Mouse (Mus musculus) thymus, adult 18-20 months (tissue): ENCODE data around the gene Tmem56.

Experiments
- DNase-seq, 2 experiments: peaks; one replicate each; pipeline ENCODE4 v3.0.0; 2022; ENCODE audit warnings: mixed read lengths in 2 of 2

Gene Tmem56

GRCm38 (mm10) chr3:121163271-121163819, 119.6 kb downstream of the Tmem56 start:
- DNase-seq: peak; percentile 49 to 56

- no peak for DNase-seq
These were observed 121.2 kb downstream of the Tmem56 start for GRCm38 (mm10) chr3:121161661-121162060.

DNA sequence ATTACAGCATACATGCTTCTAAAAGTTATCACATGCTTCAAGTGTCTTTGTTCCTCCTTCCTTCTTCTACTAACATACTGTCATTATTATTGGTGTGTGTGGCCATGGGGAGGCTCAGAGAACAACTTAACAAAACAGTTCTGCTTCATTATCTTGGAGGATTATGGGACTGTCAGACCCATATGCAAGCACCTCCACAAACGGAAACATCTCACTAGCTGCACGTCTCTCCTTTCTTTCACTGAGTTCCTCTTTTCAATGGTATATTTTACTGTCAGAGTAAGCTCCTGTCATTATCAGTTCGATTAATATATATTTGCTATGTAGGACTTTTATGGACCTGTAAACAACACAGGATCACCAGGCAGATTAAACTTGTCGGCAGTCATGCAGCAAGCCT, 122.5 kb downstream of the Tmem56 start:
- DNase-seq: no peak

DNA sequence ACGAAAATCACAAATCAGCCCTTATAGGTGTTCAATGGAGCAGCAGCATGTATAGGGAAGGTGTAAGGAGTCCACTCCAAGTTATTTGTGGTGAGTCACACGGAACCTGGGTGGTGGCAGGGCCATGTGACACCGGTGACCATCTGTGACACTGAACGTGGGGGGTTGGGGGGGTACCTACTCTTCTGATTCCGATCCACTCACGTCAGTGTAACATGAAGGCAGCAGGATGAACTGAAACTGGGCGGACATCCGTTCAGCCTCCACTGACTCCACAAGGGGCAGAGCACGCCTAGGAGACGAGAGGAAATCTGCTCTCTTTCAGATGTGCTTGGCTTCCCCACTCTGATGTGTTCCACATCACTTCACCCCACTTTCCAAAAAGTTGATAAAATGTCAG, 123.3 kb downstream of the Tmem56 start:
- no peak for DNase-seq

GRCm38 (mm10) chr3:121158901-121159351, 124.0 kb downstream of the Tmem56 start:
- no peak for DNase-seq

- no peak for DNase-seq
These were observed 125.2 kb downstream of the Tmem56 start for GRCm38 (mm10) chr3:121157546-121158330.

- no peak for DNase-seq
These were observed 126.3 kb downstream of the Tmem56 start for GRCm38 (mm10) chr3:121156451-121157186.

GRCm38 (mm10) chr3:121156043-121156442, 126.9 kb downstream of the Tmem56 start:
- no peak for DNase-seq
